Mouse (Mus musculus) erythroblast, embryonic 14.5 days (primary cell): Measurements from ENCODE around the gene Fkbp7.

Experiments used
- GATA1 ChIP-seq: IDR thresholded peaks from 2 replicates; pipeline ENCODE4 v1.6.1; 2012; ENCODE audit warnings: low read length, inconsistent platforms, mixed read lengths
- TAL1 ChIP-seq: IDR thresholded peaks from 3 replicates; pipeline ENCODE4 v1.6.1; 2012; ENCODE audit warnings: low read length, inconsistent platforms, mixed read lengths

DNA sequence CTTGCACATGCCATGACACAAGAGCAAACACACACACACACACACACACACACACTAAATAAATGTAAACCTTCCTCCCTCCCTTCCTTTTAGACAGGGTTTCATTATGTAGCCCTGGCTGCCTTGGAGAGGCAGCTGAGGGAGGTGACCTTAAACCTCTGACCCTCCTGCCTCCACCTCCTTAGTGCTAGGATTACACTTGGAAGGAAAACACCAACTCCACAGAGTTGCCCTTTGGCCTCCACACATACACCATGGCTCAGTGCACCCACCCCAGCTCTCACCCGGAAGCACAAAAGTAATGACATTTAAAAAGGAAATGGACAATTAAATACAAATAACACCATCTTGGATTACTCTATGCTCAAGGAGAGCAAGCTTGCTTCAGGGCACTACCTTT is 51.2 kb downstream of the Fkbp7 start:
- no peak for TF ChIP-seq GATA1
- TF ChIP-seq TAL1 = no peak
